Mouse (Mus musculus): Measurements from ENCODE around the gene Scn3a.

GRCm38 (mm10) chr2:65567925-65568324, 498 bp upstream of the Scn3a start:
- TF ChIP-seq CTCF (IDR thresholded peaks at IDR 0.05; ENCODE audit: borderline replicate concordance, insufficient read depth, low read depth, low read length) (no peak), POLR2A (IDR thresholded peaks at IDR 0.05; ENCODE audit: borderline replicate concordance, insufficient read depth, low read length) (no peak)

All from cerebellum, adult 2 months (tissue).